Mouse (Mus musculus): ENCODE data around the gene Lsm4. TPM values are rescaled to one million over a fixed set of nuclear protein-coding genes. Genes with fewer than 3 reads are reported as not detected.

The Lsm4 gene
- total RNA-seq (2015) (121 and 125 TPM in 2 replicates), total RNA-seq (2017) (214 and 249 TPM in 2 replicates)

- peak; percentile 87 for ATAC-seq (replicated peaks; ENCODE audit: poor library complexity)
Observed at GRCm38 (mm10) chr8:70673079-70673856, at the start of gene Lsm4. Lsm4 (plus strand) TSS chr8:70673248.

GRCm38 (mm10) chr8:70625104-70625503, 47.9 kb upstream of the Lsm4 start:
- ATAC-seq (replicated peaks; ENCODE audit: poor library complexity): peak; percentile 22; the same call in 1 of the 2 replicates

- ATAC-seq (replicated peaks; ENCODE audit: poor library complexity): no peak
Observed at GRCm38 (mm10) chr8:70627041-70627440, 46.0 kb upstream of the Lsm4 start.

- ATAC-seq (replicated peaks; ENCODE audit: poor library complexity): no peak
Observed at GRCm38 (mm10) chr8:70628986-70629490, 44.0 kb upstream of the Lsm4 start.

GRCm38 (mm10) chr8:70629574-70630531, 43.2 kb upstream of the Lsm4 start:
- ATAC-seq (replicated peaks; ENCODE audit: poor library complexity): peak; percentile 82

GRCm38 (mm10) chr8:70630532-70631381, 42.3 kb upstream of the Lsm4 start:
- ATAC-seq (replicated peaks; ENCODE audit: poor library complexity): peak; percentile 54

- no peak for ATAC-seq (replicated peaks; ENCODE audit: poor library complexity)
Observed at GRCm38 (mm10) chr8:70631436-70631835, 41.6 kb upstream of the Lsm4 start.

GRCm38 (mm10) chr8:70632346-70632892, 40.6 kb upstream of the Lsm4 start, which contains the start of gene Gdf15:
Gdf15 (minus strand) TSS chr8:70632456.
- no peak for ATAC-seq (replicated peaks; ENCODE audit: poor library complexity)

GRCm38 (mm10) chr8:70634066-70634465, 39.0 kb upstream of the Lsm4 start:
- no peak for ATAC-seq (replicated peaks; ENCODE audit: poor library complexity)

GRCm38 (mm10) chr8:70635527-70635926, 37.5 kb upstream of the Lsm4 start:
- peak; percentile 59 for ATAC-seq (replicated peaks; ENCODE audit: poor library complexity)

- no peak for ATAC-seq (replicated peaks; ENCODE audit: poor library complexity)
Observed at GRCm38 (mm10) chr8:70636838-70637237, 36.2 kb upstream of the Lsm4 start.

GRCm38 (mm10) chr8:70638752-70639151, 34.3 kb upstream of the Lsm4 start:
- ATAC-seq (replicated peaks; ENCODE audit: poor library complexity): no peak

- no peak for ATAC-seq (replicated peaks; ENCODE audit: poor library complexity)
Observed at GRCm38 (mm10) chr8:70643019-70643418, 30.0 kb upstream of the Lsm4 start.

GRCm38 (mm10) chr8:70644065-70644464, 29.0 kb upstream of the Lsm4 start:
- peak; percentile 56 for ATAC-seq (replicated peaks; ENCODE audit: poor library complexity)

GRCm38 (mm10) chr8:70645501-70646224, 27.4 kb upstream of the Lsm4 start:
- ATAC-seq (replicated peaks; ENCODE audit: poor library complexity): no peak

- no peak for ATAC-seq (replicated peaks; ENCODE audit: poor library complexity)
Observed at GRCm38 (mm10) chr8:70646369-70646768, 26.7 kb upstream of the Lsm4 start.

- ATAC-seq (replicated peaks; ENCODE audit: poor library complexity): no peak
Observed at GRCm38 (mm10) chr8:70646775-70647174, 26.3 kb upstream of the Lsm4 start.

GRCm38 (mm10) chr8:70647343-70648163, 25.5 kb upstream of the Lsm4 start:
- ATAC-seq (replicated peaks; ENCODE audit: poor library complexity): no peak

- no peak for ATAC-seq (replicated peaks; ENCODE audit: poor library complexity)
Observed at GRCm38 (mm10) chr8:70648164-70648442, 24.9 kb upstream of the Lsm4 start.
